Mouse (Mus musculus) layer of hippocampus, postnatal 36 days (tissue): ENCODE measurements at regions not wholly inside any gene's neighbourhood (a gene's known extent, or its start where the extent isn't known, plus 50 kb on each side); places are given as distances from the start of the nearest gene placed in this dataset.

Experiments used
- DNase-seq, 2 experiments: peaks; one replicate each; pipeline ENCODE4 v3.0.0; 2022

GRCm38 (mm10) chr7:40762520-40762919 lies 135.6 kb upstream of the Vstm2b start:
- DNase-seq, result peak; percentile 44 to 63

DNA sequence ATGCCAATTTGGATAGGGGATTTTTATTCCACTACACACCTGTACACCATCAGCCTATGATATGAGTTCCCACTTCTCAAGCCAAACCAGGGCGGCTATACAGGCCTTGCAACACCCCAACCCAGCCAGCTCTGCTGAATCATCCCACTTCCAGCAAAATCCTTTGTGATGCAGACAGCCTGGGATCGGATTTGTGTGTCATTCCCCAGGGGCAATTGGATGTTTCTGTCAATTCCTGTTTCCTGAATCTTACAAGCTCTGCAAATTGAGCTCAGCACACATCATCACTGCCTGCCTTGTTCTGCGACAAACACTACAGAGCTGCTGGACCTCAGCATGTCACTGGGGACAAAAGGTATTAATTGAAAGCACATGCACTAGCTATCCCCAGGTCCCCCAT lies 132.0 kb upstream of the Vstm2b start:
- DNase-seq, result no peak

- no peak for DNase-seq
Measured at GRCm38 (mm10) chr7:40776220-40776619, 121.9 kb upstream of the Vstm2b start.

DNA sequence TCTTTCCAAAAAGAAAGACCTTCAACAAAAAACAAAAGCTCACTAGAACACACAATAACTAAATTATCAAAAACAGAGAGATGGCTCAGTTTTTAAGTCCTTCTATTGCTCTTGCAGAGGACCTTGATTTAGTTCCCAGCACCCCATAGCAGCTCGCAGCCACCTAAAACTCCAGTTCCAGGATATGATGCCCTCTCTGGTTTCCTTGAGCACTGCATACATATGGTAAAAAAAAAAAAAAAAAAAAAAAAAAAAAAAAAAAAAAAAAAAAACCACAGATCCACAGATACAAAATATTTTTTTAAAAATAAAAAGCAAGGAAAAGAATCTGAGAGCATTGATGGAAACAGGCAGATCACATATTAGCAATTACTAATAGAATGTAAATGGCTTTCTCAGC lies 113.2 kb upstream of the Vstm2b start:
- DNase-seq, result no peak

DNA sequence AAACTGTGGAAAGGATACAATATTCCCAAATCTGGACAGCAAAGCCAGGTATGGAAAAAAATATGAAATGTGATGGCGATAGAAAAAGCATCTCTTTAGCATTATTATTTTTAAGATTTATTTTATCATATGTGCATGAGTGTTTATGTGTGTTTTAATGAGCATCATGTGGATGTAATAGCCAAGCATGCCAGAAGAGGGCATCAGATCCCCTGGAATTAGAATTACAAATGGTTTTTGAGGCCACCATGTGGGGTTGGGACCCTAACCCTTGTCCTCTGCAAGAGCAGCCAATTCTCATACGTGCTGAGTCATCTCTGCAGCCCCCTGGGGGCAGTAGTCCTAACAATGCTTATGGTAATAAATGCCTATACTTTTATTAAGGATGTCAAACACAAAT lies 111.4 kb upstream of the Vstm2b start:
- DNase-seq, result no peak

DNA sequence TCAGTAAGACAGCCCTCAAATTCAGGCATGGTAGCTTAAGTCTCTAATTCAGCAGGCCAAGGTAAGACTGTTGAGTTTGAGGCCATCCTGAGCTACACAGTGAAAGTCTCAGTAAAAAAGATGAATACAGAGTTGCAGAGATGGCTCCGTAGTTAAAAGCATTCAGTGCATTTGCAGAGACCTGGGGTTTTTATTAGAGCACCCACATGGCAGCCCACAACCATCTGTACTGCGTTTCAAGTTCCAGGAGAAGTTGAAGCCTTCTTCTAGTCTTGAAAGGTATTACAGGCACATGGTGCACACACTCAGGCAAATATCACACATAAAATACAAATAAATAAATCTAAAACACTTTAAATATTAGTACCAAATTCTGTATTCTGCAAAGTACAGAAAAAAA lies 109.6 kb upstream of the Vstm2b start:
- DNase-seq, result no peak

GRCm38 (mm10) chr7:40794458-40795207 lies 103.5 kb upstream of the Vstm2b start:
- DNase-seq, result no peak

GRCm38 (mm10) chr7:40799794-40800193 lies 98.3 kb upstream of the Vstm2b start:
- no peak for DNase-seq

GRCm38 (mm10) chr7:40801291-40801690 lies 96.8 kb upstream of the Vstm2b start:
- DNase-seq, result no peak

DNA sequence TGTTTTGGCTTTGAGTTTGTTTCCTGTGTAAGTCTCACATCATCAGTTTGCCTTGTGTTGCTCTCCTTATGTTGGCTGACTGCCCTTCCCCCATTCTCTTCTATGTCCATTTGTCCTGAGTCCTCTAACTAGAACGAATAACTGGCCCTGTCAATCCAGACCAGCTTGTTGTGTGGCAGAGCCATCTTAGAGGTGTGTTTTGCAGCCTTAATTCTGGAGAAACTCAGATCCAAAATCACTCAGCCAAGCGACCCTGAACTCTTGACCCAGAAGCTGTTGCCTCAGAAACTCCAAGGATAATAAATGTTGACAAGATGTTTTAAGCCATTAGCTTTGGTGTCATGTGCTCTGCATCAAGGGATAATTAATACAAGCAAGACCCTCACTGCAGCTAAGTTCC lies 92.9 kb upstream of the Vstm2b start:
- no peak for DNase-seq

DNA sequence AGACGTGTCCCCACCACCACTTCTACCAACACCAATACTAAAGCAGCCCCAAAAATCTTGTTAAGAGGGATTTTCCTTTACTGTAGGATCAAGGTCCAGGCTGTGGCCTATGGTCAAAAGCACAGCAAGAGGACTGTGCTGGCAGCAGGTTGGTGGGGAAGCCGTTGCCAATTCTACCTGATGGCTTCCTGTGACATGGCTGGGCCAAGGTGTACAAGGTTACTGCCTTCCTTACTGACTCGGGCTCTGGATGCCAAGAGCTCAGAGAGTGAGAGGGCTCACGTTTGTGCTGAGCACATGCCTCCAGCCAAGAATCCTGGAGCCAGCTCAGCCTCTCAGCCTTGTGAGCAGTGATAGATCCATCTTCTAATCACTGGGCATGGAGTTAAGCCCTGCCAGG lies 92.3 kb upstream of the Vstm2b start:
- no peak for DNase-seq

- DNase-seq, result no peak
Measured at GRCm38 (mm10) chr7:40812952-40813351, 85.2 kb upstream of the Vstm2b start.

GRCm38 (mm10) chr7:40825141-40825742 lies 72.9 kb upstream of the Vstm2b start:
- DNase-seq, result peak; percentile 39 to 63

- no peak for DNase-seq
Measured at GRCm38 (mm10) chr7:40829526-40829925, 68.6 kb upstream of the Vstm2b start.

GRCm38 (mm10) chr7:40831583-40831982 lies 66.5 kb upstream of the Vstm2b start:
- DNase-seq, result no peak

DNA sequence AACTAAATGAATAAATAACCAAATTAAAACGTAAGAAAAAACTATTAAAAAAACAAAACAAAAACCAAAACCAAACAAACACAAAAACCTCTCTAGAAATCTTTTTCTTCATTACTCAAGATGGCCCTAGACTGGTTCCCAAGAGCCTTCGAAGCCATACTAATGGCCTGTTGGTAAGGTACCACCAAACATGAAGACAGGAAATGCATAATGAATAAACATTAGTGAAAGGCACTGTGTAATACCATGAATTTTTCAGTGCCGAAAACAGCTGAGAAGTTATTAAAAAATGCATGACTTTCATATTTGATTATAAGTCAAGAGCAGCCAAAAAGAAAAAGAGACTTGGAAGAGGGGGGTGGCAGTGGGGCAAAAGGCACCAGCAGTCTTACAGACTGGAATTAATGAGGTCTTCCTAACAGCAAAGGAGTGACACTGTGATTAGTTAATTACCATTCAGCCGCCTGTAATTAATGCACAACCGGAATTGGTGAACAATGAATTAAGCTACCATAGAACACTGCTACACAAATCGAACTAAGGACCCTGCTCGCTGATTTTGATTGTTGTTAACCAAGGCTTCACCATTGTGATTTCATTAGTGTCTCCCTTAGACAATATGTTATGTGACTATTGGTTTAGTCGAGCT lies 55.7 kb upstream of the Vstm2b start:
- DNase-seq, result no peak

DNA sequence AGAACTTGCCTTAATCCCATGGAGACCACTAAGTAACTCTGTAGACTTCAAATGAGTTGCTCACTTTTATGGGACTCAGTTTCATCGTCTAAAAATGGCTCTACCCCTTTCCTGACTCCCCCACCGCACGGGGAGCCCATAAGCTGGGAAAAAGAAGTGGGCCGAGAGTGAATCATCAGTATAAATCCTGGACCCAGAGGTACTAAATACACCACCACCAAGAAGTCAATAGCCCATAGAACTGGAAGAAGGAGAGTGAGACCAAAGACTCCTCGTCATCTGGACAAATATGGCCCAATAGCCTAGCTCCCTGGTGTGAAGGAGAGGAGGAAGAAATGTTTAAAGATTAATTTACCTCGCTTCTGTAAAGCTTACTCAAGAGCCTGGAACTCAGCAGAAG lies 51.6 kb upstream of the Vstm2b start:
- no peak for DNase-seq
